Mouse (Mus musculus): ENCODE data around the gene Ptpn11. TPM values are rescaled to one million over a fixed set of nuclear protein-coding genes. Genes with fewer than 3 reads are reported as not detected.
A peak's percentile ranks its signal among the peaks of the same experiment; 100 is the strongest.

The Ptpn11 gene
- polyA plus RNA-seq, 1 experiment from 2014 or later = 25.6 TPM

DNA sequence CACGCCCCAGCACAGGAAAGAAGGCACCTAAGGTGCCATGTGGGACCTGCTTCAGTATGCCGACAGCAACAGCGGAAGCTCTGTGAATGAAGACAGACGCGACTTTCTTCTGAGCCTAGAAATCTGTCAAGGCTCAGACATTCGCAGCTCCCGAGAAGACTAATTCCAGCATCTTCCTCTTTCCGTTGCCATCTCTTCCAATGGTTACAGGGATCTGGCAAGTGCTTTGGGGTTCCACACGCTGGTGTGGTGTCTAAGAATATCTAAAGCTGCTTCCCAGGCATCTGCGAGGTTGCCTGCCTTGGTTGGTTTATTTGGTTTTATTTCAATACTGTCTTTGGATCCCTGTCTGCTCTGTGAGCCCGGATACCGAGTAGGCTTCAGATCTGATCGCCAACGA lies 65.6 kb downstream of the Ptpn11 start:
- Histone ChIP-seq H3K9me3 (ENCODE audit: low read depth, low read length) (no peaks in the 10 kb centered on the region), H3K4me1 (ENCODE audit: insufficient read depth) (no peaks in the 10 kb centered on the region), H3K27ac (ENCODE audit: low read depth) (no peak overlapping the region), H3K9ac (no peak overlapping the region), H3K4me3 (ENCODE audit: low read depth, low read length) (no peak overlapping the region), H3K27me3 (ENCODE audit: insufficient read depth, low read length) (no peaks in the 10 kb centered on the region), H3K36me3 (ENCODE audit: insufficient read depth) (peaks cover 11% of the 10 kb centered on the region; the same call in 1 of the 2 replicates), H3K4me2 (no peak overlapping the region)
- DNase-seq (no peak), ATAC-seq (ENCODE audit: insufficient read depth) (no peak)
- 88% methylated on average over 14 of the region's 14 CpGs for WGBS
- no peak for TF ChIP-seq CTCF (IDR thresholded peaks at IDR 0.05; ENCODE audit: low read depth)

DNA sequence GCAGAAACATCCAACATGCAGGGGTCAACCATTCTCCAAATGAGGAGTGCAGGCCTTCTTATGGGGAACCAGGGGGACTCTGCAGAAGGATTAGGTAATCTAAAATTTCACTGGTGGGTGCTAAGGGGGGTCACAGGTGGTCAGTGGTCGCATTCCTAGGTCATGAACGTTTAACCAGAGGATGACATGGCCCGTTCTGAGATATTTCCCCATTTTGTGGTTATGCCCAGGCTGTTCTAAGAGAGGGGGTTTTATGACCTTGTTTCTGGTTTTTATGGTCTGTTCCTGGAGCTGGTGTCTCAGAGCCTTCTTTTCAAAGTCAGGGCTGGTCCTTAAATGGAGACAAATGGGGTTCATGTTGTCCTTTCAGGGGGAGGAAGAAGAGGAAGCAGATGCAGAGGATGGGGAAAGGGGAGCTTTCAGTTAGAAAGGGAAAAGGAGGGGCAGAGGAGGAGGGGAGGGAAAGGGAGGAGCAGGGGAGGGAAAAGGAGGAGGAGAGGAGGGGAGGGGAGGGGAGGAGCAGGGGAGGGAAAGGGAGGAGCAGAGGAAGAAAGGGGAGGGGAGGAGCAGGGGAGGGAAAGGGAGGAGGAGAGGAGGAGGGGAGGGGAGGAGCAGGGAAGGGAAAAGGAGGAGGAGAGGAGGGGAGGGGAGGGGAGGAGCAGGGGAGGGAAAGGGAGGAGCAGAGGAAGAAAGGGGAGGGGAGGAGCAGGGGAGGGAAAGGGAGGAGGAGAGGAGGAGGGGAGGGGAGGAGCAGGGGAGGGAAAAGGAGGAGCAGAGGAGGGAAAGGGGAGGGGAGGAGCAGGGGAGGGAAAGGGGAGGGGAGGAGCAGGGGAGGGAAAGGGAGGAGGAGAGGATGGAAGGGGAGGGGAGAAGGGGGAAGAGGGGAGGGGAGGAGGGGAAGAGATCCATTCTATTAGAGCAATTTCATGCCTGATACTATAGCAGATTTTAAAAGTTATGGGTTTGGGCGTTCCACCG lies 66.7 kb downstream of the Ptpn11 start:
- H3K27me3 ChIP-seq (ENCODE audit: insufficient read depth, low read length) = no peaks in the 10 kb centered on the region
- H3K36me3 ChIP-seq (ENCODE audit: insufficient read depth) = 0 out of 2 replicates have a peak, but pooled peaks cover 3% of the 10 kb centered on the region
- no peak overlapping the region for H3K27ac ChIP-seq (ENCODE audit: low read depth)
- no peak overlapping the region for H3K4me2 ChIP-seq
- DNase-seq (no peak), ATAC-seq (ENCODE audit: insufficient read depth) (no peak)
- no peak for TF ChIP-seq CTCF (IDR thresholded peaks at IDR 0.05; ENCODE audit: low read depth)
- no peaks in the 10 kb centered on the region for H3K4me1 ChIP-seq (ENCODE audit: insufficient read depth)
- H3K9me3 ChIP-seq (ENCODE audit: low read depth, low read length) = no peaks in the 10 kb centered on the region
- WGBS = 72% methylated on average over 5 of the region's 5 CpGs
- H3K9ac ChIP-seq = no peak overlapping the region
- no peak overlapping the region for H3K4me3 ChIP-seq (ENCODE audit: low read depth, low read length)

DNA sequence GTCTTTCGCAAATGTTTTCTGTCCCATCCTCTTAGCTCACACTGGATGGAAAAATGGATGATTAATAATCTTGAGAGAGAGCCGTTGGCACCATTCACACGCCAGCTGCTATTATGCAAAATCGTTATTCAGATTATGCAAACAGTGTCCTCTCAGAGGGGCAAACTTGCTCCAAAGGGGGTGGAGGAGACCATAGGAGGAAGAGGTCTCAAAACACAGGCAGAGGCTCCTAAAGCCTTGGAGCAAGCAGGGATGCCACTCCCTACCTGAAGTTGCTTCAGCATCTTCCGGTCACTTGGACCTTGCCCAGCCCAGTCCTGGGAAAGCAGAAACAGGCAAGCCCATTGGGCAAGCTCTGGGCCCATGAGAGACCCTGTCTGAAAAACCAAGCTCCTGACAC lies 67.8 kb downstream of the Ptpn11 start:
- DNase-seq (no peak), ATAC-seq (ENCODE audit: insufficient read depth) (no peak)
- no peaks in the 10 kb centered on the region for H3K4me1 ChIP-seq (ENCODE audit: insufficient read depth)
- H3K27me3 ChIP-seq (ENCODE audit: insufficient read depth, low read length) = no peaks in the 10 kb centered on the region
- WGBS = 70% methylated on average over 5 of the region's 5 CpGs
- no peak overlapping the region for H3K4me3 ChIP-seq (ENCODE audit: low read depth, low read length)
- H3K36me3 ChIP-seq (ENCODE audit: insufficient read depth) = no peaks in the 10 kb centered on the region
- no peak overlapping the region for H3K4me2 ChIP-seq
- no peak overlapping the region for H3K27ac ChIP-seq (ENCODE audit: low read depth)
- H3K9ac ChIP-seq = no peak overlapping the region
- H3K9me3 ChIP-seq (ENCODE audit: low read depth, low read length) = no peaks in the 10 kb centered on the region
- TF ChIP-seq CTCF (IDR thresholded peaks at IDR 0.05; ENCODE audit: low read depth) = no peak

DNA sequence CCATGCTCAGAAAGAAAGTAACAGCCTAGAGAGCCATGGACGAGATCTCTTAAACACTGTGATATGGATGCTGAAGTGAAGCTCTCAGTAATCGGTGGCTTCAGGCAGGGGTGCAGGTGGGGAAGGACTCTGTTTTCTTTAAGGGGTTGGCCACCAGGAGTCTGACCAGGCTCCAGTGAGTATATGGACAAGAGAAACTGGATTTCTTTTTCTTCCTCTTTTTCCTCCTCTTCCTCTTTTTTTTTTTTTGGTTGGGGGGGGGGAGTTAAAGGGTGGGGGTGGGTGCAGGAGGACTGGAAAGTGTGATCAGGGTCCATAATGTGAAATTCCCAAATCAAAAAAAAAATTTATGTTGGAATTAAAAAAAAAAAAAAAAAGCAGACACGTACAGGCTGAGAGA lies 68.6 kb downstream of the Ptpn11 start:
- no peak for TF ChIP-seq CTCF (IDR thresholded peaks at IDR 0.05; ENCODE audit: low read depth)
- 71% methylated on average over 3 of the region's 3 CpGs for WGBS

DNA sequence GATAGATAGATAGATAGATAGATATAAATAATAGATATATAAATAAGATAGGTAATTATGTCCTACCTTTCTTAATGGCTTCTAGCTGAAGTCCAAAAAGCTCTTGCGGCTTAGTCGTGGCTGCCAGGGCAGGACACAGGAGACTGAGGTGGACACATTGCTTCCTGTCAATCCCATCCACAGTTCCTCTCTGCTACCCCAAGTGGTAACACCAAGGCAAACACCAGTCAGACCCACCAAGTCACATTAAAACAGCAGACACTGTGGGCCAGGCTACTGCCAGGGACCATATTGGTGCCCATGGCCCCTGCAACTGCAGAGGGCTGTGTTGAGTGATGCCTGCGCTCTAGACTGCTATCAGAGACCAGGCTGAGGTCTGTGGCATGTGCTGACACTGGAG lies 69.2 kb downstream of the Ptpn11 start:
- TF ChIP-seq CTCF (IDR thresholded peaks at IDR 0.05; ENCODE audit: low read depth) = no peak
- no peak overlapping the region for H3K4me3 ChIP-seq (ENCODE audit: low read depth, low read length)
- WGBS = 89% methylated on average over 3 of the region's 3 CpGs

More for the DNA sequence above, 68.6 kb downstream of the Ptpn11 start:
- H3K36me3 ChIP-seq (ENCODE audit: insufficient read depth) = no peaks in the 10 kb centered on the region
- ATAC-seq (ENCODE audit: insufficient read depth) (no peak), DNase-seq (no peak)
- no peaks in the 10 kb centered on the region for H3K4me1 ChIP-seq (ENCODE audit: insufficient read depth)
- no peaks in the 10 kb centered on the region for H3K9me3 ChIP-seq (ENCODE audit: low read depth, low read length)
- no peaks in the 10 kb centered on the region for H3K27me3 ChIP-seq (ENCODE audit: insufficient read depth, low read length)
- H3K9ac ChIP-seq = no peak overlapping the region
- no peak overlapping the region for H3K4me3 ChIP-seq (ENCODE audit: low read depth, low read length)
- no peak overlapping the region for H3K4me2 ChIP-seq
- no peak overlapping the region for H3K27ac ChIP-seq (ENCODE audit: low read depth)

DNA sequence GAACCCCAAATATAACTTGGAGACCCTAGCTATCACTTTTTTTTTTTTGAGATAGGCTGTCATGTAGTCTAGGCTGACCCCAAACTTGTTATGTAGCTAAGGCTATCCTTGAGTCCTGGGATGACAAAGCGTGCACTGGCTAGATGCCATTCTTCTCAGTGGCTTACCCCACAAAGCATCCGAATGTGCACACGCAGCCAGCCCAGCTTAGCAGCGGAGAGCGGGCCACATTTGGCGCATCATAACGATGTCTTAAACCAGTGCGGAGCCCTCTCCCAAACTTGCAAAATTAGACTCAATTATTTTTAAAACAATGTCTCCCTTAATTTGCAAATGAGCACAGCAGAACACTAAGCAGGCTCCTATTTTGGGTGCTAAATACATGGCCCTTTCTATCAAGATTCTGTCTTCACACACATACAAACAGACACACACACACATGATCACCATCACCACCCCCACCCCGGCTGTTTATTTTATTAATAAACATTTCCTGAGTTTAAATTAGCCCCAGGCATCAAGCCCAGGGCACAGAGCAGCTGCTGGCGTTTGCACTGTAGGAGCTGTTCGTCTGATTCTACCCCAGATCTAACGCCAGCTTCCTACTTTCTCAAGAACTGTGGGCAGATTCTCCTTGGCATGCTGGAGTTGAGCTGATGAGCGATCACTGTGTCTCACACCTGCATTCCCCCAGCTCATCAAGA lies 71.7 kb downstream of the Ptpn11 start:
- Histone ChIP-seq H3K9ac (no peak overlapping the region), H3K9me3 (ENCODE audit: low read depth, low read length) (no peaks in the 10 kb centered on the region), H3K4me3 (ENCODE audit: low read depth, low read length) (no peak overlapping the region), H3K4me1 (ENCODE audit: insufficient read depth) (no peaks in the 10 kb centered on the region), H3K27ac (ENCODE audit: low read depth) (no peak overlapping the region), H3K4me2 (no peak overlapping the region), H3K36me3 (ENCODE audit: insufficient read depth) (no peaks in the 10 kb centered on the region), H3K27me3 (ENCODE audit: insufficient read depth, low read length) (no peaks in the 10 kb centered on the region)
- DNase-seq (peak; percentile 22), ATAC-seq (ENCODE audit: insufficient read depth) (no peak)
- TF ChIP-seq CTCF (IDR thresholded peaks at IDR 0.05; ENCODE audit: low read depth) = no peak
- 67% methylated on average over 13 of the region's 13 CpGs for WGBS

More for the DNA sequence above, 69.2 kb downstream of the Ptpn11 start:
- Histone ChIP-seq H3K36me3 (ENCODE audit: insufficient read depth) (no peaks in the 10 kb centered on the region), H3K9ac (no peak overlapping the region), H3K9me3 (ENCODE audit: low read depth, low read length) (no peaks in the 10 kb centered on the region), H3K4me2 (no peak overlapping the region), H3K4me1 (ENCODE audit: insufficient read depth) (no peaks in the 10 kb centered on the region), H3K27me3 (ENCODE audit: insufficient read depth, low read length) (no peaks in the 10 kb centered on the region), H3K27ac (ENCODE audit: low read depth) (no peak overlapping the region)
- ATAC-seq (ENCODE audit: insufficient read depth) = no peak
- no peak for DNase-seq

DNA sequence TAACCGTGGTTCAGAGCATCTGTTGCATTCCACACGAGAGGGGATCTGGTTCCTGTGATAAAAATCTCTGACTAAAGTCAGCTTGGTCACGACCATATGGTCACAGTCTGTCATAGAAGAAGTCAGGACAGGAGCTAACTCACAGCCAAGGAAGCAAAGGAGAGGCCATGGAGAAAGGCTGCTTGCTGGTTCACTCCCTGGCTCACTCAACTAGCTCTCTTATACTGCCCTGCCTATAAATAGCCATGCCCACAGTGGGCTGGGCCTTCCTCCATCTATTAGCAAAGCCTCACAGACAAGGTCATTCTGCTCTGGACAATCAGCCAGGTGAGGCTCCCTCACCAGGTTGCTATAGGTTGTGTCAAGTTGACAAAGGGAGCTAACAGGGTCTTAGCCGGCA lies 72.9 kb downstream of the Ptpn11 start:
- ATAC-seq (ENCODE audit: insufficient read depth) = no peak
- H3K27me3 ChIP-seq (ENCODE audit: insufficient read depth, low read length) = no peaks in the 10 kb centered on the region
- no peak for TF ChIP-seq CTCF (IDR thresholded peaks at IDR 0.05; ENCODE audit: low read depth)
- WGBS = 31% methylated on average over 4 of the region's 4 CpGs
- H3K27ac ChIP-seq (ENCODE audit: low read depth) = no peak overlapping the region
- H3K4me1 ChIP-seq (ENCODE audit: insufficient read depth) = no peaks in the 10 kb centered on the region
- no peak overlapping the region for H3K9ac ChIP-seq
- no peak overlapping the region for H3K4me3 ChIP-seq (ENCODE audit: low read depth, low read length)
- no peak overlapping the region for H3K4me2 ChIP-seq
- no peaks in the 10 kb centered on the region for H3K36me3 ChIP-seq (ENCODE audit: insufficient read depth)
- H3K9me3 ChIP-seq (ENCODE audit: low read depth, low read length) = no peaks in the 10 kb centered on the region
- DNase-seq = no peak
